Mouse (Mus musculus) liver, embryonic 14 days (tissue): ENCODE measurements around the gene Dusp15. TPM values are rescaled to one million over a fixed set of nuclear protein-coding genes. Genes with fewer than 3 reads are reported as not detected.

Experiments used
- polyA plus RNA-seq: library from polyadenylated mRNA; depleted of rRNA; stranded (reverse); fragments of >200 nt; gene quantifications from 2 replicates; pipeline ENCODE4 v1.2.3, GENCODE M21; 2012; rRNA removed

Gene Dusp15
- polyA plus RNA-seq = not detected in 2 replicates

DNA sequence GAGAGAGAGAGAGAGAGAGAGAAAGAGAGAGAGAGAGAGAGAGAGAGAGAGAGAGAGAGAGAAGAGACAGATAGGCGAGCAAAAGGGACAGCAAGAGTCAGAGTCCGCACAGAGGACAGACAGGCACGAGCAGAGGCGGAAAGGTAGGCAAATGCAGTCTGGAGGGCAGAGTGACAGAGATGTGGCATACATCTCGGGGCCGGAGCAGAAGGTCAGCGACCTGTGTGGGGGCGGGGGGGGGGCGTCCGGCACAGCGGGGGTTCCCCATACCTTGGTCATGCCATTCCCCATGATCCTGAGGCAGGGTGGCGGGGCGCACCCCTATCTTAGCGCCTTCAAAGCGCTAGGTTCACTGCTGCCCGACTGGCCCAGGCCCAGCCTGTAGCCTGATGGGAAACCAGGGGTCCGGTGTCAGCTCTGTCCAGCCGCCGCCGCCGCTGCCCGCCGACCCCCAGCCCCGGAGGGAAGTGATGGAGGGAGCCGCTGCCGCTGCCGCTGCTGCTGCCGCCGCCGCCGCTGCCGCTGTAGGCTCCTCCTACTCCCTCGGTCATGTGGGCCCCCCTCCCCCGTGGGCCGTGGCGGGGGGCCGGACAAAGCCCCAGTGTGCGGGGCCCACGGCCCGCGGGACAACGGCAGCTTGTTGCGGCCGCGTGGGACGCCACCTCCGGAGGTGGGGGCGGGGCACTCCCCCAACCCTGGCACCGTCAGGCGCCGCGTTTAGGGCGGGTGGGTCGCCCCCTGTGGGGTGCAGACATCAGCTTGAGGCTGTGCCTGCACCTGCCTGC is at the start of gene Dusp15:
Dusp15 (minus strand) TSS at position 634 of the 785 bp plus-strand sequence.

DNA sequence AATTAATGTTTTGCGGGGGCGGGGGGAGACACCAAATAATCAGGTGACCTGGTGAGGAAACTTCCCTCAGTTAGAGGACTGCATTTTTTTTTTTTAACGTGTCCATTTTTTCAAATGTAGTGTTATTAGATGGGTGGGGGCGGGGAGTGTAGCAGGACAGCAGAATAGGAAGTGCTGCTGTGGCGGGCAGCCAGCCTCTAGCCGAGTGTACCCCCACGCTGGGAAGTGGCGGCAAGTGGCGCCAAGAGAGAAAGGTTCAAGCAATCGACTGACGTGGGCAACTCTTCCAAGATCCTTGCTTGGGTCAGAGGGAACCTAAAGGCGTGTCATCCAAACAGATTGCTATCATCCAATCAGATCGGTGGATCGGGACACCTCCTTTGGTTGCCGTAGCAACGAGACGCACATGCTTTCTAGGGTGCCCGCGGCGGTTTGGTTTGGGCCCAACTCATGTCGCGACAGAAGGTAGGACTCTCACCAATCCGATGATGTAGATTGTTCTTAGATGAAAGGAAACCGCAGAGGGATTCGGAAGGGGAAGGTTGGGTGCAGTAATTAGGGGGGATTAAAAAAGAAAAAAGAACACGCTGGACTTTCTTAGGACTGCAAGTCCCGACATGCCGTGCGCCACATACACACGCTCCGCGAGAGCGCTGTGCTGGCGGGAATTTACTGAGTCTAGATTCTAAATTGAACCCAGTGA is 10.7 kb upstream of the Dusp15 start, which contains the start of gene Ttll9:
Ttll9 (plus strand) TSS at position 395 of the 703 bp plus-strand sequence.

GRCm38 (mm10) chr2:152933048-152933447 is 18.4 kb downstream of the Dusp15 start, which contains the start of gene Foxs1:
Gene Foxs1 (minus strand): TSS chr2:152933208.

GRCm38 (mm10) chr2:152911031-152911430 is 40.5 kb downstream of the Dusp15 start, which contains the start of gene Mylk2:
Gene Mylk2 (plus strand): TSS chr2:152911352.

Other genes with a start within 250 kb of the Dusp15 start
- gene Id1, start 215.4 kb downstream of the Dusp15 start, polyA plus RNA-seq = 41.7 and 43.3 TPM in 2 replicates
- 0.58 and 0.84 TPM in 2 replicates for gene Cox4i2, start 197.5 kb downstream of the Dusp15 start, polyA plus RNA-seq
- 55.5 and 69.0 TPM in 2 replicates for gene Bcl2l1, start 120.0 kb downstream of the Dusp15 start, polyA plus RNA-seq
- 51.8 and 53.6 TPM in 2 replicates for gene Tpx2, start 103.7 kb downstream of the Dusp15 start, polyA plus RNA-seq
- 0.05 TPM in 1 of 2 replicates, not detected in the other for gene Mylk2, start 40.3 kb downstream of the Dusp15 start, polyA plus RNA-seq
- 0.11 and 0.12 TPM in 2 replicates for gene Foxs1, start 18.5 kb downstream of the Dusp15 start, polyA plus RNA-seq
- gene Ttll9, start 10.8 kb upstream of the Dusp15 start, polyA plus RNA-seq = 0.11 and 0.13 TPM in 2 replicates
- 27.5 and 27.7 TPM in 2 replicates for gene Pdrg1, start 63.7 kb upstream of the Dusp15 start, polyA plus RNA-seq
- gene Xkr7, start 80.2 kb upstream of the Dusp15 start, polyA plus RNA-seq = not detected in 2 replicates
- 1.7 and 2.0 TPM in 2 replicates for gene Ccm2l, start 114.3 kb upstream of the Dusp15 start, polyA plus RNA-seq
- gene Hck, start 156.8 kb upstream of the Dusp15 start, polyA plus RNA-seq = 4.9 and 6.9 TPM in 2 replicates
- gene Tm9sf4, start 209.6 kb upstream of the Dusp15 start, polyA plus RNA-seq = 12.0 and 14.8 TPM in 2 replicates